Mouse (Mus musculus) heart, postnatal 25 days (tissue): ENCODE measurements around the gene Kctd15. TPM values are rescaled to one million over a fixed set of nuclear protein-coding genes. Genes with fewer than 3 reads are reported as not detected.

Experiments
- DNase-seq: peaks from one replicate; pipeline ENCODE4 v3.0.0; 2022; ENCODE audit warnings: low spot score
- intact Hi-C: fragments of 180-260 bp; cut with DNase I; formaldehyde crosslinking; loops from one replicate; pipeline ENCODE4 v1.15.1; 2025
- total RNA-seq, 2 experiments: library from RNA; stranded (reverse); gene quantifications; 2 replicates each; pipeline ENCODE4 v1.2.3; 2021

Kctd15 gene
- total RNA-seq, 2 experiments from 2014 or later = 2.8 to 3.8 TPM

DNA sequence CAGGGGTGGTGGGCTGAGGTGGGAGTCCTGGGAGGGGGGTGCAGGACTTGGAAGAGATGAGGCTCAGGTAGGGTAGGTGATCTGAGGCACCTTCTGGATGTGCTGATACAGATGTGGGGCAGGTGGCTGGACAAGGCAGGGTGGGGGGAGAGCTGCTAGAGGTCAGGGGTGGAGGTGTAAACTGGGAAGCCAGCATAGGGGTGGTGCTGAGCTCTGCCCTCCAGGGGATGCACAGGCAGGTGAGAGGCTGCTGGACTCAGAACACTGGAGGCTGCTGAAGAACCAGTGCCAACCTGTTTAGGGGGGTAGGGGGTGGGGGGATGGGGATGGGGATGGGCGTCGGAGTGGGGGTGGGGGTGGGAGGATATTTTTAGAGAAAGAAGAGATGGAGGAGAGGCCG lies 14.2 kb upstream of the Kctd15 start:
- intact Hi-C loops = loop anchor here (5.0 to 10.0 kb wide), 2 partner anchors 178 to 354 kb away; no protein-coding TSS in a partner anchor
- DNase-seq = no peak

DNA sequence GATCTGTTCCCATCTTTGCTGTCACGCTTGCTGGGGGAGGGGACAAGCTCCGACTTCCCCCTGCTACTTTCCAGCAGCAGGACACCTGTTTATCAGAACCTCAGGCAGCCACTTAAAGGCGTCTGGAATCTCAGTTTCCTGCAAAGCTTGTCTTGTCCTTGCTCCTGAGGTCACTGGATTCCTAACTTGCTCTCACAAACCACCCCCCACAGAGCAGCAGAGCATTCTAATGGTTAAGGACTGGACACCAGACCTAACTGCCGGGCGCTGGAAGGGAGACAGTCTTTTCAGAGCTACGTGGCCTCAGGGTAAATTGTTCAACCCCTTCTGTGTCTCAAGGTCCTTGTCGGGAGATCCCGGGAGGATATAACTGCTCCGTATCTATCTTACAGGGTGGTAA lies 12.8 kb upstream of the Kctd15 start:
- no peak for DNase-seq
- intact Hi-C loops = no loop called here

DNA sequence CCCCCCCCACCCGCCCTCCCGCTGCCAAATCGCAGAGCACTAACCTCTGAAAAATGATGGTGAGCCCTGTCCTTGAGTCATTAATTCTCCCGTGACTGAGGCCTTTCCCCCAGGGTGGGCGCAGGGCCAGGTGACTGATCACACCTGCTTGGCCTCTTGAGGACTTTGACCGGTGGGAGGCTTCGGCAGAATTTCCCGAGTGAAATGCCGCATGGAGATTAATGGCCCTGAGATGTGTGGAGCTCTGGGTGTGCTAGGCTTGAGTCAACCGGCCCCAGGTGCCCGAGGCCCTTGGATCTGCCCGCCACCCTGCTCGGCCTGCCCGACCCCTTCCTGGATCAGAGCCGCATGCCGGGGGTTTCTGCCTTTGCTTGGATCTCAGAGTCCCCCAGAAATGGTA lies 11.3 kb upstream of the Kctd15 start:
- intact Hi-C loops = no loop called here
- no peak for DNase-seq

DNA sequence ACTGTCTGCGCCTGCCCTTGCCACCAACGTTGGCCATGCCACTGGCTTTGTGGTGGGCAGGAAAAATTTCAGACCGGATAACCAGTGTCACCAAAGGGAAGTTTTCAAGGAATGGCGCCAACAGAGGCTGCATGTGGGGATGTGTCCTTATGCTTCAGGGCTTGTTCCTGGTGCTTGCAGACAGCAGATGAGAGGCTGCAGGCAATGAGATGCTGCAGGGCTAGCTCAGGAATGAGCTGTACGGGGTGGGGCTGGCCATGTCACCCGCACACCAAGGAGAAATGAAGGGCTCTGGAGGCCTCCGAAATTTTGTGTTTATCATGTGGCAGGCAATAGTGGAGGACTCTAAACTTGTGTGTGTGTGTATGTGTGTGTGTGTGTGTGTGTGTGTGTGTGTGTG lies 6.6 kb upstream of the Kctd15 start:
- intact Hi-C loops = no loop called here
- DNase-seq = no peak

DNA sequence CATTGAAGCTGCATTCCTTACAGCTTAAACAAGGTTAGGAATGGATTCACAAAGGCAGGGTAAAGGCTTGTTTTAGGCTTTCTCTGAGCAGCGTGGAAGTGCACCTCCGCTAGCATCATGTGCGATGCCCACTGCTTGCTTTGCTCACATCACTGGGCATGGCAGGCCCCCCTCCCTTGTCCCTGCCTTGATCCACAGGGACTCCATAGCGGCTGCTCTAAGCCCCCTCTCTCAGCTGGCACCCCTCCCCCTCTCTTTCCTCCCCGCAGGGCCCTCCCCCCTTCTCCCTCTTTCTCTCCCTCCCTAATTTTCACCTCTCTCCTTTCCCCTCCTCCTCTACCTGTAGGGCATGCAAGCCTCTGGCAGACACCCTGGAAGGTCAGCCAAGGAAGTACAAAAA lies 5.7 kb upstream of the Kctd15 start:
- DNase-seq = no peak
- intact Hi-C loops = no loop called here

DNA sequence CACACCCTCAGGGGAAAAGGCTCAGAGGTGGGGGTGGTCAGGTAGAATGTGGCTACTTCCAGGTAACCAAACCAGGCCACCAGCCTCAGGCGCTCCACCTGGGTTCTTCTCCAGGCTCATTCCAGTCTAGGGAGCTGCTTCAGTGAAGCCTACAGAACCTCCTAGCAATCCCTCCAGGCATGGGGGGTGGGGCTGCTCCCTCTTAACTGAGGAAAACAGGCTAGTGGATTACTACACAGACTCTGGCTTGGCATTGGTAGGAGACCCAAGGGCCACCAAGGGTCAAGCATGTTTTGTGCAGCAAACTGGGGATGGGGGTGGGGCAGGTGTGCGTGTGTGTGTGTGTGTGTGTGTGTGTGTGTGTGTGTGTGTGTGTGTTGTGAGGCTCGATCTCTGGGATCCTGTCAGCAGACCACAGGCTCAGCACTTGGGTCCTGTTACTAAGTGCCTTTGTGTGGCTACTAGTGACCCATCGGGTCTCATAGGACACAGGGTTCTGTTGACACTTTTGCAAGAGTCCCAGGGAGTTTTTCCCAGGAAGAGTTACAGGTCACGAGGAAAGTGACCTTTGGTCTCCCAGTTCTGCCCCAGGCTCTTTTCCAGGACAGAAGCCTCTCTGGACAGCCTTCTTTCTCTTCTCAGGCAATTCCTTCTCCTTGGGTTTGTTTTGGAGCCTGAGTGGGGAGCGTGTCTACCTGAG lies 3.0 kb upstream of the Kctd15 start:
- DNase-seq = no peak
- intact Hi-C loops = loop anchor here (5.0 kb wide), 2 partner anchors 42 to 167 kb away; no protein-coding TSS in a partner anchor

DNA sequence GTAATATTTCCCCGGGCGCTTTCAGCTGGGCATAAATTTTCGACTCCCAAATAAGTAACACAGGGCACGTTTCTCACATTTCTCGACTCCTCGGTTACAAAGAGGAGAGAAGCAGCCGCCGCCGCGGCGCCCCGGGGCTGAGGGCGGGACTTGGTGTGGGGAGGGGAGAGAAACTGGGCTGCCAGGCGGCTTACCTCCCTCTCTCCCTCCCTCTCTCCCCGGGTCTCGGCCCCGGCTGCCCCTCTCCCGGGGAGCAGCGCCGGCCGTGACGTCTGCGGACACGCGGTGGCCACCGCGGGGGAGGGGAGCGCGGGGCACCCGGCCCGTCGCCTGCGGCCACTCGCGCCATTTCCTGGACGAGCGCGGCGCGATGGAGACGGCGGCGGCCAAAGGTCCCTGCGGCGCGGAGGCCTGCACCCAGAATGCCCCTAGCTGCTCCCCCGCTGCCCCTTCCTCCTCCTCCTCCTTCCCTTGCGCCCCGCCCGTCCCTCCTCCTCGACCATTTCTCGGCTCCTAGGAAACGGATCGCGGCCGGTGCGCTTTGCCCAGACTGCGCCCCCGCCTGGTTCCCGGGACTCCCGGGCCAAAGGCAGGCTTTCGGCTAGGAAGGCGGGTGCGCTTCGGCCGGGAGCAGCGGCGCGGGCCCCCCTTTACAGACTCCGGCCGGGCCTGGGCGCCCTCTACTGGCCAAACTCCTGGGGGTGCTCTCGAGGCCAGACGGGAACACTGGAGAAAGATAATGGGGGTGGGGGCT lies 1.3 kb downstream of the Kctd15 start:
- peak; percentile 77 for DNase-seq
- intact Hi-C loops = loop anchor here (5.0 kb wide), 2 partner anchors 38 to 163 kb away; no protein-coding TSS in a partner anchor

DNA sequence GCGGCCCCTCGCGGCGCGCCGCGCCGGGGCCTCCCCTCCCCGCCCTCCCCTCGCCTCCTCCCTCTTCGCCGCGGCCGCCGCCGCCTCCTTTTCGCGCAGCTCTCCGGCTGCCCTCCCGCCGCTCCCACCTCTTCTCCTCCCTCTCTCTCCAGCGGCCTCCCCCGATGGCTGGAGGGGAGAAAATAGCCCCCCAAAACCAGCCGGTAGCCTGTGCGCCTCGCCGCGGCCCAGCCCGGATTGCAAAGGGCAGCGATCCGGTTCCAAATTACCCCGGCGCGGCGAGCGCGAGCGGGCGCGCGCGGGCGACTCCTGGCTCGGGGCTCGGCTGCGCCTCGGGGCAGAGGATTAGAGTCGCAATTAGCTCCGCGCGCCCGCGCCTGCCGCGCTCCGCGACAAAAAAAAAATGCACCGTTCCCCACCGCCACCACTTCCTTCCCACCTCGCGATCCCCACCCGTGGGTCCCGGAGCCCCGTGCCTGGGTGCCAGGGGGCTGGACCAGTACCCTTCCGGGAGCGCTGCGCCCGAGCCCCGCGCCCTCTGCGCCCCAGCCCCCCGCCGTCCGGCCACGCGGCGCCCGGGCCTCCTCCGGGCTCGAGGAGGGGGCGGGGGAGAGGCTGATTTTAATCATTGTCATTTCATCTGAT lies 2.0 kb downstream of the Kctd15 start:
- intact Hi-C loops = loop anchor here (5.0 kb wide), 2 partner anchors 37 to 162 kb away; no protein-coding TSS in a partner anchor
- DNase-seq = no peak

DNA sequence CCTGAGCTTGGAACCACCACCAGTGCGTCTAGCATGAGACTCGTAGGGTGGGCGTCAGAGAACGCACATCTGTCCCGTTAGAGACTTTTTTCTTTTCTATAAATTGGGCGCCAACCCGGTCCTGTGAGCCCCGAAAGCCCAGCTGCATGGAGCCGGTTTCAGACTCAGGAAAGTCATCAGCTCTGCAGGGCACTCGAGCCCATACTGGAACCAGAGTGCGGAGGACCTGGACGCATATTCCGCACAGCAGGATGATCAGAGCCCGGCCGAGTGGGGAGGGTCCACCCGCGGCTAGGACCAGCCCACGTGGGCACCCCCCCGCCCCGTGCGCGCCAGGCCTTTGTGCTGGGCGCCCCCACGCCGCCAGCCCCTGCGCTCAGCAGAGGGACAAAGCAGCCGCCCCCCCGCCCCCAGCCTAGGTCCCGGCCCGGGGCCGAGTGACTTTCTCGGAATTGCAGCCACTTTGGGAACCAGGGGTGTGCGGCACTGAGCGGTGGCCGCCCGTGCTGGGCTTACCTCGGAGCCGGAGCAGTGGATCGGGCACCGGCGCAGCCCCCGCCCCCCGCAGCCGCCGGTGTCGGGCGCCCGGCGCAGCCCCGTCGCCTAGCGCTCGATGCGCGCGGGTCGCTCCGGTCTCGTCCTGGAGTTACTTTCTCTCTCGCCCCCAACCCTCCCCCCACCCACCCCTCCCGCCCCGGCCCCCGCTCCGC lies 2.6 kb downstream of the Kctd15 start:
- DNase-seq = no peak

DNA sequence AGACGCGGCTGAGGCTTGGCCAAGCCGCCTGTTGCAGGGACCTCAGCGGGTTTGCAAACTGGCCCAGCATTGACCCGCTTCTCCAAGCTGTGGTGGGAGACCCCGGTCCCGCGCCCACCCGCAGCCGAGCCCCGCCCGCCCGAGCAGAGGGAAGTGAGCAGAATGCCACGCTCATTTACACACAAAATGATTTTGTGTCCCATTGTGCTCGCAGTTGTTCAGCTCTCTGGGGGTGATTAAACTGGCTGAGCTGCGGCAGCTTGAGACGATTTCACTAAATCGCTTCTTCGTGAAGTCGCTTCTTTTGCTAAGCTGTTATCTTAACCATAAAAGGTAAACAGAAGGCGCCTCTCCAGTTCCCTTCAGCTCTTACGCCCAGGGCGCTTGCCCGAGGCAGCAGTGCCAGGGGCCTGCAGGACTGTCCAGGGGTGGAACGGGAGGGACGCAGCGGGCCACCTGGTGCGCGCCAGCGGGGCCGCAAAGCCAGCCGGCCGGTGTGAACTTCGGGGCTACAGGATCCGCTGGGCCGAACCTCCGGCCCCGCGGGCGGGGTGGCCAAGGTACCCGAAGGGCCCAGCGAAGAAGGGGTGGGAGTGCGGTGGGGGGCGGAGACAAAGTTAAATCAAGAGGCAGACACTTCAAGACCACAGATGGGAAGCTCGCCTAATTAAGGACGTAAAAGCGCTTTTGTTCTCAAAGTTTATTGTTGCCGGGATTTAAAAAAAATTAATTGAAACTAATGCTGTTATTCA lies 3.6 kb downstream of the Kctd15 start:
- intact Hi-C loops = loop anchor here (2.0 kb wide), 1 partner anchor 82 kb away; no protein-coding TSS in a partner anchor
- no peak for DNase-seq

More for the DNA sequence above, 2.6 kb downstream of the Kctd15 start:
- intact Hi-C loops = loop anchor here (2.0 kb wide), 1 partner anchor 83 kb away; no protein-coding TSS in a partner anchor

DNA sequence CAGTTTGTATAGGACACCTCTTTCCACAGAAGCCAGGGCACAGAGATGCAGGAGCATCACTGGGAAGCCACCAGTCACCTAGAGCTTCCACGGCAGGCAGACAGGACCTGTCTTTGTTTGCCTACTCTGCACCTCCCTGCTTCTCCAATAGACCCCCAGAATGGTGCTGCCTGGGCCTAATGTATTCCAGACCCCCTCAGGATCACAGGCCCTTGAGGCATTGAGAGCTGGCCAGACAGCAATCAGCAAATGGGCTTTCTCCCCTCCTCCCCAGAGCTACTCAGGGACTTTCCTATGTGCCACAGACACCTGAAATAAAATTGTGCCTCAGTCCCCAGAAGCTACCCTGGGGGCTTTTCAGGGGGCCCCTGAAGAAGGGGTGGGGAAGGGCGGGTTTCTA lies 5.2 kb downstream of the Kctd15 start:
- DNase-seq = no peak
- intact Hi-C loops = no loop called here

DNA sequence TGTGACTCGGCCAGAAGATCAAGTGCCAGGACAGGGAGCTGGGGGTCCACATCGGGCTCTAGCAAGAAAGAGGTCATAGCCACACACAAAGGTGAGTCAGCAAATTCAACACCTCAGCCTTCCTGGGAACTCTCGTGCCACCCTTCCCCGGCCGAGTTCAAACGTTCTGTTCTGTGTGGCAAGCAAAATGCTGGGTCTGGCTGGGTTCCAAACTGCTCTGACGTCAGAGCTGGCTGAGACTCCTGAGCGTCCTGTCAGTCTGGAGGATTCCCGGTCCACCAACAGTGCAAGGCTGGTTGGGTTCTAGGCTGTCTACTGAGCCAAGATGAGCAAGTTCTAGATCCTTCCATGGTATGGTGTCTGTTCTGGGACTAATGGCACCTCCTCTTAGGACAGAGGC lies 9.5 kb downstream of the Kctd15 start:
- intact Hi-C loops = no loop called here
- DNase-seq = no peak

DNA sequence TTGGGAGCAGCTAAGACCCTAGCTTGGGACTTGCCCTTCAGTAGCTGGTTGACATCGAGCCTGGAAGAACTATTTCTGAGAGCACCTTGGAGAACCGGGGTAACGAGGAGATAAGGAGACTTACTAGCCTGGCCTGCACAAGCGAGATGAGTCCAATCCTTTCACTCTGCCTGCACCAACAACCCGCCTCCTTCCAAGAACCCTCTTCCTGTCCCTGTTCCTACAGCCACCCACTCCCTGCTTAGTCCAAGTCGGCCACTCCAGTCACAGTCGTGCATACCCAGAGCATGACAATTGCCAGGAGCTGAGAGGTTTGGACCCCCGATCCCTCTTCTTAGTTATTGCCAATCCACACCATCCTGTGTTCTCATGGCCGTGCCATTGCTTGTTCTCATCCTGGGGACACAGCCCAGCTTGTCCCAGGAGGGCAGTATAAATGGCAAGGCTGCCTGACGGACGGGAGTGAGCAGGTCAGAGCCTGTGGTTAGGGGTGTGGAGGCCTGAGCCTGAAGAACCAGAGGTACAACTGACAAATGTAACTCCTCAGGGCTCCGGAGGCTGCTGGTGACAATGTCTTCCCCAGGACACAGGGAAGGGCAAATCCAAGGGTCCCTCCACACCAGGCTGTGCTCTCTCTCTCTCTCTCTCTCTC lies 10.3 kb downstream of the Kctd15 start:
- no peak for DNase-seq
- intact Hi-C loops = no loop called here

DNA sequence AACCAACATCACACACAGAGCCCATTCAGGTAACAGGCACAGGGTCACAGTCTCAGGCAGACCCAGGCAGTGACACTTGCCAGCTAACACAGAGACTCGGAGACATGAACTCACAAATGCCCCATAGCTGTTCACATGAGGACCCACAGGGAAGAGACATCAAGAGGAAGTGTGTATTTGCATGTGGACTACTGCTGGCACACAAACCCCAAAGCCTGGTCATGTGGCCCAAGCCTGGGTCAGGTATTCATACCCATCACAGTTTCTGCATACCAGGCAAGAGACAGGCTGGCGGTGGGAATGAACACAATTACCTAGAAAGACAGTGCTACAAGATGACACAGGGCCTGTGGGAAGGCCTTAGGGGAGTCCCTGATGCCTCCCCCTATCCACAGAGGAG lies 10.9 kb downstream of the Kctd15 start:
- intact Hi-C loops = no loop called here
- DNase-seq = no peak

DNA sequence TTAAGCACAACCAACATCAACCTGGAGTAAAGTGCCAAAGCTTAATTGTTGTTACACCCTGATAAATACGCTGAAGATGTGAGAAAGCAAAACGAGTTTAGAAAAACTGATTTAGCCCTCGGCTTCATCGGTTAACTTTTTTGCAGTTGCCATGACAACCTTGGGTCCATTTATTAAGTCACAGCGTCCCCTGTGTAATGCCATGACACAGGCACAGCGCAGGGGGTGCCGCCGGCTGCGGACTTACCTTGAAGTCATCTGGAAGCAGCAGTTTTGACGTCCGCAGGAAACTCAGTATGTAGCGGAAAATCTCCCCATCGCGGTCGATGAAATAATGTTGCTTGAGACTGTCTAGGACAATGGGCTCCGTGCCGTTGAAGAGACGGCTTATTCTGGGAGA lies 11.9 kb downstream of the Kctd15 start:
- DNase-seq = no peak
- intact Hi-C loops = no loop called here

DNA sequence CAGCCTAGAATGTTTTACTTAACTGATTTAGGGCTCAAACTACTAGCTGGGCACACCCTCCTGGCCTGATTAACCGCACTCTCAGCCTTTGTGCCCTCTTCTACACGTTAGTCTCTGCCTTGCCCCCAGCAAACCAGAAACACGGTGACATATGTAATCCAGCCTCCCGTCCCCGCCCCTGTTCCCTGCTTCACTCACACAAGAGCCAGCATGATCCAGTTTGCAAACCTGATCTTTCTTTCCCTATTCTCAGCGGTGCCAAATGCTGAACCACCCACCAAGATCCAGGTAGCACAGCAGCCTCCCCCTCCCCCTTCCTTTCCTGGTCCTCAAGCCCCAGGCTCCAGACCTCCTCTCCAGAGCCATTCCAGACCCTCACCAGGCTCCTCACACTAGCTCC lies 13.2 kb downstream of the Kctd15 start:
- DNase-seq = no peak
- intact Hi-C loops = no loop called here

DNA sequence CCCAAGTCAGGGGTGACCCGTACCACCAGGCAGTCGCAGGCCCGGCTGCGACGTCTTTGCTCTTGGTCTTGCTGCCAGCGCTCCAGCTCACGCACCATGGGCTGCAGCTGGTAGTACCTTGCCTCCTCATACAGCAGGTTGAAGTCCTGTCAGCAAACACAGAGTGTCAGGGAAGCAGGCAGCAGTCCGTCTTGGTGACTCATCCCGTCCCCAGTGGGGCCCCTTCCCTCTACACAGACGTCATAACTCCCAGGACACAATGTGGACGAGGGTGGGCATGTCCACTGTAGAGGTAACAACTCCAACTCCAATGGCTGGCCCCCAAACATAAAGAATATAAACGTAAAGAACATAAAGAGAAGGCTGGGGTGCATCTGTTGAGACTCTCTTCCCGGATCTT lies 14.6 kb downstream of the Kctd15 start:
- DNase-seq = no peak
- intact Hi-C loops = no loop called here

DNA sequence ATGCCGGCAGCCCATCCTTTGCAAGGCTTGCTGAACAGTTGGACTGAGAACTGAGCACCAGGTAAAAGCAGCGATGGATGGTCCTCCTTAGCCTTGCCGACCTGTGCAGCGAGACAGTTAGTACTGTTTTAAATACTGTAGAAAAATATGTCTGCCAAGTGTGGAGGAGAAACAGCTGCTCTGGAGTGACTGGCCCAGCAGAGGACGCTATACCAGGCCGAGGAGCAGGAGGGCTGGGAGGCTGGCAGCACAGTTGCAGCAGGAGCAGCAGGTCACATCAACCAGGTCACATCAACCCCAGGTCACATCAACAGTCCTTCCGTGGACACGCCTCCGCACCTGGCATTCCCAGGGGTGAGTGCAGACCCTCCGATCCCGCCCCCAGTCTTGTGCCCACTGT lies 16.7 kb downstream of the Kctd15 start:
- intact Hi-C loops = no loop called here

DNA sequence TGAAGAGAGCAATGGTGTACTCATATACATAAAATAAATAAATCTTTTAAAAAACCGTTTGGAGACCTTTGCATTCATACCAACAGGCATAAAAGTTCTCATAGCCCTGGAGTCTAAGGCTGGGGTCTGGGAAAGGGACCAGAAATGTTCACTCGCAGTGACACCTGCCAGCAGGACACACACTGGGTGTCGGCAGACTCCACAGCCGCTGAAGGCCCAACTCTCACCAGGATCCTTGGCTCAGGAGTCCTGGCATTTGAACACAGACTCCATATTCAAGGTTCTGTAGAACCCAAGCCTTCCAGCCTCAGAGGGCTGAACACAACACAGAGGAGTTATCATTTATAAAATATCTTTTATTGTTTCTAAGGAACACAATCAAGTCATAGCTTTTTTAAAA lies 19.9 kb downstream of the Kctd15 start:
- intact Hi-C loops = no loop called here
- DNase-seq = no peak

More for the DNA sequence above, 16.7 kb downstream of the Kctd15 start:
- DNase-seq = no peak
